Mouse (Mus musculus) layer of hippocampus, adult 8-10 months (tissue): Measurements from ENCODE around the gene Rab44. TPM values are rescaled to one million over a fixed set of nuclear protein-coding genes. Genes with fewer than 3 reads are reported as not detected.

ENCODE experiments used
- total RNA-seq, 4 experiments: library from RNA; stranded (reverse); gene quantifications; 2 replicates each; pipeline ENCODE4 v1.2.4; 2022

Rab44 gene
- total RNA-seq, 4 experiments from 2014 or later = 0.16 to 0.30 TPM; not detected in 2

Other genes starting within 250 kb of the Rab44 start
- 1 to 10 TPM; 3.2 to 6.4 (median 4.9) TPM for gene 4930539E08Rik, start 198.8 kb upstream of the Rab44 start, total RNA-seq
- gene Pxt1, start 170.3 kb upstream of the Rab44 start, total RNA-seq = not detected
- 10 to 100 TPM; 56.0 to 80.0 (median 62.1) TPM for gene Kctd20, start 162.2 kb upstream of the Rab44 start, total RNA-seq
- gene Stk38, start 106.2 kb upstream of the Rab44 start, total RNA-seq = 10 to 100 TPM; 56.9 to 81.7 (median 64.5) TPM
- gene Srsf3, start 81.5 kb upstream of the Rab44 start, total RNA-seq = 100 to 1,000 TPM; 117 to 141 (median 132) TPM
- 10 to 100 TPM in 1 of 4 experiments, 1 to 10 TPM in 3; 7.0 to 12.5 (median 8.8) TPM for gene Cdkn1a, start 23.2 kb upstream of the Rab44 start, total RNA-seq
- gene Cpne5, start 124.0 kb downstream of the Rab44 start, total RNA-seq = 10 to 100 TPM; 26.5 to 35.8 (median 29.7) TPM
- gene Ppil1, start 150.0 kb downstream of the Rab44 start, total RNA-seq = 10 to 100 TPM; 16.1 to 18.5 (median 16.4) TPM
- 100 to 1,000 TPM in 1 of 4 experiments, 10 to 100 TPM in 3; 85.3 to 108 (median 90.5) TPM for gene BC004004, start 154.6 kb downstream of the Rab44 start, total RNA-seq
- 1 to 10 TPM in 2 of 4 experiments, under 1 TPM in 2; 0.83 to 1.3 (median 1.1) TPM for gene Pi16, start 203.5 kb downstream of the Rab44 start, total RNA-seq
- 100 to 1,000 TPM; 562 to 622 (median 577) TPM for gene Mtch1, start 233.8 kb downstream of the Rab44 start, total RNA-seq
- gene Fgd2, start 246.8 kb downstream of the Rab44 start, total RNA-seq = 10 to 100 TPM in 2 of 4 experiments, 1 to 10 TPM in 2; 5.5 to 13.8 (median 10.3) TPM